Mouse (Mus musculus) liver, embryonic 11.5 days (tissue): ENCODE data around the gene Ahcy. TPM values are rescaled to one million over a fixed set of nuclear protein-coding genes. Genes with fewer than 3 reads are reported as not detected.
"Not testable (repeated sequence)": the region's sequence is repeated elsewhere in the genome, so short reads cannot be mapped to it uniquely, and the experiment has no call there.

Experiments used
- ATAC-seq: fragments of 200-750 bp; cut with Nextera tagmentation; replicated peaks from 2 replicates; pipeline ENCODE4 v1.8.0; 2017; ENCODE audit warnings: moderate number of reproducible peaks, mild to moderate bottlenecking, moderate TSS enrichment, moderate library complexity; ENCODE audit not compliant: low FRiP score
- DNase-seq: peaks from one replicate; pipeline ENCODE4 v3.0.0-alpha.2; 2017; ENCODE audit warnings: low spot score
- H3K27ac ChIP-seq: fragments of 300-500 bp; sonication (generic); 2 replicates; pipeline ENCODE4 v1.5.1; 2014; ENCODE audit warnings: mild to moderate bottlenecking, low read depth, low read length, control low read depth
- H3K27me3 ChIP-seq: fragments of 300-500 bp; sonication (generic); replicated peaks from 2 replicates; pipeline ENCODE4 v1.6.1; 2014; ENCODE audit warnings: low read length, mixed read lengths; ENCODE audit not compliant: control insufficient read depth, insufficient read depth
- H3K36me3 ChIP-seq: fragments of 300-500 bp; sonication (generic); 2 replicates; pipeline ENCODE4 v1.6.1; 2014; ENCODE audit warnings: mild to moderate bottlenecking, low read length, moderate library complexity, mixed read lengths; ENCODE audit not compliant: control insufficient read depth, insufficient read depth
- H3K4me1 ChIP-seq: fragments of 300-500 bp; sonication (generic); replicated peaks from 2 replicates; pipeline ENCODE4 v1.6.1; 2014; ENCODE audit warnings: low read length, mixed read lengths; ENCODE audit not compliant: control insufficient read depth, insufficient read depth
- H3K4me2 ChIP-seq: fragments of 300-500 bp; sonication (generic); 2 replicates; pipeline ENCODE4 v1.6.1; 2014; ENCODE audit warnings: mild to moderate bottlenecking, control low read depth, moderate library complexity
- H3K4me3 ChIP-seq: fragments of 300-500 bp; sonication (generic); 2 replicates; pipeline ENCODE4 v1.5.1; 2014; ENCODE audit warnings: low read depth, low read length, control low read depth
- H3K9ac ChIP-seq: fragments of 300-500 bp; sonication (generic); 2 replicates; pipeline ENCODE4 v1.6.1; 2014; ENCODE audit warnings: low read depth, low read length, control low read depth
- H3K9me3 ChIP-seq: fragments of 300-500 bp; sonication (generic); 2 replicates; pipeline ENCODE4 v1.6.1; 2016; ENCODE audit warnings: low read length, inconsistent platforms, mixed read lengths; ENCODE audit not compliant: control insufficient read depth
- WGBS: fragments of 180-500 bp; shearing (Covaris S2); extraction: QIAGEN DNeasy Blood & Tissue Kit; methylation state at CpG from one replicate; pipeline ENCODE4 v1.1.7; 2014; 5-methylcytosine and 5-hydroxymethylcytosine counted together
- polyA plus RNA-seq: library from polyadenylated mRNA; unstranded; fragments of >200 nt; fragmentation: Nextera tagmentation; extraction: Ambion mirVana; gene quantifications from 2 replicates; pipeline ENCODE4 v1.2.1, GENCODE M21; 2014

The Ahcy gene
- polyA plus RNA-seq, 1 experiment from 2014 or later, result 107 TPM

GRCm38 (mm10) chr2:155057361-155057760 lies 16.9 kb downstream of the Ahcy start:
- Histone ChIP-seq H3K27ac (no peak overlapping the region), H3K27me3 (no peaks in the 10 kb centered on the region), H3K4me1 (peaks cover 2% of the 10 kb centered on the region; the same call in 1 of the 2 replicates), H3K36me3 (peaks cover 22% of the 10 kb centered on the region), H3K4me2 (no peak overlapping the region), H3K9me3 (no peaks in the 10 kb centered on the region), H3K4me3 (no peak overlapping the region), H3K9ac (no peak overlapping the region)
- DNase-seq (no peak), ATAC-seq (no peak)
- 61% methylated on average over 1 of the region's 1 CpGs for WGBS

- H3K27ac ChIP-seq, result no peak overlapping the region
These were observed 18.2 kb downstream of the Ahcy start for GRCm38 (mm10) chr2:155056076-155056578.

GRCm38 (mm10) chr2:155054672-155055071 lies 19.6 kb downstream of the Ahcy start:
- H3K4me2 ChIP-seq, result no peak overlapping the region
- no peaks in the 10 kb centered on the region for H3K27me3 ChIP-seq
- H3K9me3 ChIP-seq, result no peaks in the 10 kb centered on the region
- H3K4me1 ChIP-seq, result peaks cover 18% of the 10 kb centered on the region
- H3K36me3 ChIP-seq, result peaks cover 5% of the 10 kb centered on the region; the same call in 1 of the 2 replicates
- H3K27ac ChIP-seq, result no peak overlapping the region
- no peak overlapping the region for H3K9ac ChIP-seq
- ATAC-seq (no peak), DNase-seq (no peak)
- H3K4me3 ChIP-seq, result no peak overlapping the region
- 82% methylated on average over 3 of the region's 3 CpGs for WGBS

More at GRCm38 (mm10) chr2:155056076-155056578, 18.2 kb downstream of the Ahcy start:
- Histone ChIP-seq H3K27me3 (no peaks in the 10 kb centered on the region), H3K4me3 (no peak overlapping the region), H3K36me3 (peaks cover 12% of the 10 kb centered on the region), H3K4me1 (peaks cover 13% of the 10 kb centered on the region), H3K4me2 (no peak overlapping the region), H3K9me3 (no peaks in the 10 kb centered on the region), H3K9ac (no peak overlapping the region)
- DNase-seq (no peak), ATAC-seq (no peak)
- 65% methylated on average over 5 of the region's 5 CpGs for WGBS

GRCm38 (mm10) chr2:155053512-155053911 lies 20.8 kb downstream of the Ahcy start:
- DNase-seq, H3K36me3 ChIP-seq, H3K4me2 ChIP-seq, H3K4me3 ChIP-seq, H3K27ac ChIP-seq, H3K9me3 ChIP-seq, H3K27me3 ChIP-seq, H3K9ac ChIP-seq, ATAC-seq: not testable (repeated sequence)
- H3K4me1 ChIP-seq, result peaks cover 18% of the 10 kb centered on the region
- 87% methylated on average over 8 of the region's 8 CpGs for WGBS

GRCm38 (mm10) chr2:155052681-155053080 lies 21.6 kb downstream of the Ahcy start:
- H3K27ac ChIP-seq, result no peak overlapping the region
- no peak for DNase-seq

GRCm38 (mm10) chr2:155051622-155052351 lies 22.5 kb downstream of the Ahcy start:
- DNase-seq (no peak), ATAC-seq (no peak)
- H3K36me3 ChIP-seq, result no peaks in the 10 kb centered on the region
- H3K9me3 ChIP-seq, result no peaks in the 10 kb centered on the region
- H3K4me2 ChIP-seq, result peak overlapping the region; percentile 89
- 21% methylated on average over 9 of the region's 9 CpGs for WGBS
- H3K4me3 ChIP-seq, result peak overlapping the region; percentile 61
- peak overlapping the region; percentile 65 for H3K9ac ChIP-seq
- peaks cover 18% of the 10 kb centered on the region for H3K4me1 ChIP-seq
- no peaks in the 10 kb centered on the region for H3K27me3 ChIP-seq
- H3K27ac ChIP-seq, result peak overlapping the region; percentile 49; the same call in 1 of the 2 replicates

More at GRCm38 (mm10) chr2:155052681-155053080, 21.6 kb downstream of the Ahcy start:
- WGBS, result 64% methylated on average over 2 of the region's 2 CpGs
- ATAC-seq, result no peak
- Histone ChIP-seq H3K27me3 (no peaks in the 10 kb centered on the region), H3K36me3 (no peaks in the 10 kb centered on the region), H3K9ac (no peak overlapping the region), H3K4me2 (no peak overlapping the region), H3K4me3 (no peak overlapping the region), H3K9me3 (no peaks in the 10 kb centered on the region), H3K4me1 (peaks cover 18% of the 10 kb centered on the region)

- no peaks in the 10 kb centered on the region for H3K27me3 ChIP-seq
- WGBS, result 2% methylated on average over 45 of the region's 45 CpGs
- peak overlapping the region; percentile 89 for H3K4me2 ChIP-seq
- DNase-seq (peak; percentile 95), ATAC-seq (peak; percentile 92)
- H3K4me1 ChIP-seq, result peaks cover 18% of the 10 kb centered on the region
- peak overlapping the region; percentile 75 for H3K27ac ChIP-seq
- no peaks in the 10 kb centered on the region for H3K36me3 ChIP-seq
- H3K9me3 ChIP-seq, result no peaks in the 10 kb centered on the region
- H3K9ac ChIP-seq, result peak overlapping the region; percentile 80
- peak overlapping the region; percentile 61 for H3K4me3 ChIP-seq
These were observed 23.6 kb downstream of the Ahcy start for GRCm38 (mm10) chr2:155050504-155051236.

GRCm38 (mm10) chr2:155050108-155050503 lies 24.2 kb downstream of the Ahcy start:
- no peak for DNase-seq
- peak; percentile 28; the same call in 1 of the 2 replicates for ATAC-seq
- Histone ChIP-seq H3K4me2 (peak overlapping the region; percentile 89), H3K9ac (peak overlapping the region; percentile 80), H3K36me3 (no peaks in the 10 kb centered on the region), H3K4me3 (peak overlapping the region; percentile 61), H3K27ac (peak overlapping the region; percentile 75), H3K27me3 (no peaks in the 10 kb centered on the region), H3K4me1 (peaks cover 18% of the 10 kb centered on the region), H3K9me3 (no peaks in the 10 kb centered on the region)
- WGBS, result 26% methylated on average over 5 of the region's 5 CpGs
